Mouse (Mus musculus): ENCODE measurements around the gene Acot8. TPM values are rescaled to one million over a fixed set of nuclear protein-coding genes. Genes with fewer than 3 reads are reported as not detected.

Acot8 gene
- polyA plus RNA-seq, 1 experiment from 2014 or later, result 24.1 TPM

- H3K4me2 ChIP-seq, result no peak overlapping the region
- H3K27me3 ChIP-seq (replicated peaks), result no peaks in the 10 kb centered on the region
- H3K4me1 ChIP-seq, result peaks cover 24% of the 10 kb centered on the region
- H3K36me3 ChIP-seq, result peaks cover 37% of the 10 kb centered on the region
- ATAC-seq (ENCODE audit: low FRiP score), result no peak
- H3K9me3 ChIP-seq (replicated peaks), result no peaks in the 10 kb centered on the region
- H3K4me3 ChIP-seq (replicated peaks), result no peak overlapping the region
- WGBS, result 90% methylated on average over 4 of the region's 4 CpGs
- H3K9ac ChIP-seq (replicated peaks), result no peak overlapping the region
- no peak overlapping the region for H3K27ac ChIP-seq (replicated peaks)
Observed at GRCm38 (mm10) chr2:164790451-164790850, 14.2 kb downstream of the Acot8 start.

DNA sequence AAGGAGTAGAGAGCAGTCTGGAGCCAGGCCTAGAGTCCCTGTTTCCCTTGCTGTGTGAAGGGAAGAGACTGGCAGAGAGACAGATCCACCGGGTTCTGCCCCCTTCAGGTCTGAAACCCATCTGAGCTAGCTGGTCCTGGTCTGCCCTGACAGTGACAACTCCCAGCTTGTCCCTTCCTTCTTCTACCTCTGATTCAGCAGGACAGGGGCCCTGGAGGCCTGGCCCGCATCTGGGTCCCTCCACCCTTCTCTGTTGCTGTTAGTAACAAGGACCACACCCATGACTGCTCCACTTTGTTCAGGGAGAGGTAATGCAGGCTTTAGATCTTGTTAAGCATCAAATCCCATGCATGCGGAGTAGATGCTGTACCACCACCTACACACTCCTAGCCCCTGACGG lies 16.3 kb downstream of the Acot8 start:
- 0 out of 2 replicates have a peak overlapping the region, but pooled peaks have one; percentile 10 for H3K9ac ChIP-seq (replicated peaks)
- H3K27me3 ChIP-seq (replicated peaks), result no peaks in the 10 kb centered on the region
- H3K4me2 ChIP-seq, result peak overlapping the region; percentile 5; the same call in 1 of the 2 replicates
- peaks cover 31% of the 10 kb centered on the region for H3K36me3 ChIP-seq
- H3K4me3 ChIP-seq (replicated peaks), result no peak overlapping the region
- H3K27ac ChIP-seq (replicated peaks), result no peak overlapping the region
- no peaks in the 10 kb centered on the region for H3K9me3 ChIP-seq (replicated peaks)
- no peak for ATAC-seq (ENCODE audit: low FRiP score)
- peaks cover 35% of the 10 kb centered on the region for H3K4me1 ChIP-seq
- WGBS, result 72% methylated on average over 4 of the region's 4 CpGs

DNA sequence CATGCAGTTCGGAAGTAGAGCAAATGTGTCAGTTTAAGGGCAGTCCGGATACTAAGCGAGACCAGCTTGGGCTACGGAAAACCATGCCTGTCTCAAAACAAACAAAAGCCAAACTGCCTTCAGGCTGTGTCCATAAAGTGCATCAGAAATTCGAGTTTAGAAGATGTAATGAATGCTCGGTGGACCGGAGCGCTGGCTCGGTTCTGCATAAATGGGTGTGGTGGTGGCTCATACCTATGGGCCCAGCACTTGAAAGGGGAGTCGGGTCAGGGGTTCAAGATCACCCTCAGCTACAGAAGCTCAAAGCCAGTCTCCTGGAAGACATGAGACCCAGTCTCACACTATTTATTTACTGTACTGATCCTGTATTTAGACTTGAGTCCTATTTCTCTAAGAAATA lies 16.9 kb downstream of the Acot8 start:
- H3K36me3 ChIP-seq, result peaks cover 25% of the 10 kb centered on the region
- H3K9ac ChIP-seq (replicated peaks), result no peak overlapping the region
- H3K4me2 ChIP-seq, result peak overlapping the region; percentile 26
- no peaks in the 10 kb centered on the region for H3K9me3 ChIP-seq (replicated peaks)
- no peak for ATAC-seq (ENCODE audit: low FRiP score)
- no peak overlapping the region for H3K27ac ChIP-seq (replicated peaks)
- WGBS, result 79% methylated on average over 10 of the region's 10 CpGs
- H3K4me1 ChIP-seq, result peaks cover 35% of the 10 kb centered on the region
- H3K4me3 ChIP-seq (replicated peaks), result no peak overlapping the region
- H3K27me3 ChIP-seq (replicated peaks), result no peaks in the 10 kb centered on the region

DNA sequence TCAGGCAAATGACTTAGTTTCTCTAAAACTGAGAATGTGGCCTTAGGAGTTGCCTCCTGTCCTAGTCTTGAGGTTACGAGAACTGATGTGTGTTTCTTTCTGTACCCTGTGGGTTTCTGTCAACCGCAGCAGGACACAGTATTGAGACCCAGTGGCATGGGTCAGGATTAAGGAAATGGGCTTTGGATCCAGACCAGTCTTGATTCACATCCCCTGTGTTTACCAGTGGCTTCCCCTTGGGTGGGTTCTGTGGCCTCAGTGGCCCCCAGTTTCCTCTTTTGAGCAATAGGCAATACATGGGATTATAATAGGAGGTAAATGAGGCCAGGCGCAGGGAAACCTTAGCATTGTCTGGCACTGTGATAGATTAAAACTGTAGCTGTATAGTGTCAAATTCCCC lies 17.6 kb downstream of the Acot8 start:
- Histone ChIP-seq H3K9ac (replicated peaks) (no peak overlapping the region), H3K4me3 (replicated peaks) (peak overlapping the region; percentile 75), H3K36me3 (peaks cover 18% of the 10 kb centered on the region), H3K4me1 (peaks cover 35% of the 10 kb centered on the region), H3K27me3 (replicated peaks) (no peaks in the 10 kb centered on the region), H3K27ac (replicated peaks) (no peak overlapping the region; the same call in 1 of the 2 replicates), H3K4me2 (peak overlapping the region; percentile 93), H3K9me3 (replicated peaks) (no peaks in the 10 kb centered on the region)
- ATAC-seq (ENCODE audit: low FRiP score), result no peak
- WGBS, result 86% methylated on average over 3 of the region's 3 CpGs

GRCm38 (mm10) chr2:164786388-164786885 lies 18.2 kb downstream of the Acot8 start:
- Histone ChIP-seq H3K36me3 (peaks cover 12% of the 10 kb centered on the region), H3K4me3 (replicated peaks) (peak overlapping the region; percentile 75), H3K9ac (replicated peaks) (peak overlapping the region; percentile 81), H3K27ac (replicated peaks) (peak overlapping the region; percentile 81), H3K4me2 (peak overlapping the region; percentile 93), H3K9me3 (replicated peaks) (no peaks in the 10 kb centered on the region), H3K27me3 (replicated peaks) (no peaks in the 10 kb centered on the region), H3K4me1 (peaks cover 35% of the 10 kb centered on the region)
- peak; percentile 30; the same call in 1 of the 2 replicates for ATAC-seq (ENCODE audit: low FRiP score)
- 11% methylated on average over 15 of the region's 15 CpGs for WGBS

- Histone ChIP-seq H3K4me2 (peak within 1 kb of the TSS; percentile 93), H3K4me1 (peaks cover 35% of the 10 kb centered on the region)
- under 1% methylated on average over 72 of the region's 89 CpGs for WGBS
Observed at GRCm38 (mm10) chr2:164785481-164786387, 18.9 kb downstream of the Acot8 start, which contains the start of gene Snx21. TSS of gene Snx21 (plus strand) at chr2:164785823.

GRCm38 (mm10) chr2:164784869-164785420 lies 19.7 kb downstream of the Acot8 start:
- Histone ChIP-seq H3K27ac (replicated peaks) (peak overlapping the region; percentile 81), H3K36me3 (peaks cover 6% of the 10 kb centered on the region; the same call in 1 of the 2 replicates), H3K9ac (replicated peaks) (peak overlapping the region; percentile 81), H3K9me3 (replicated peaks) (no peaks in the 10 kb centered on the region), H3K4me2 (peak overlapping the region; percentile 93), H3K4me1 (peaks cover 35% of the 10 kb centered on the region), H3K27me3 (replicated peaks) (0 out of 2 replicates have a peak, but pooled peaks cover 2% of the 10 kb centered on the region), H3K4me3 (replicated peaks) (peak overlapping the region; percentile 75)
- WGBS, result 8% methylated on average over 7 of the region's 7 CpGs
- no peak for ATAC-seq (ENCODE audit: low FRiP score)

More at GRCm38 (mm10) chr2:164785481-164786387, 18.9 kb downstream of the Acot8 start, which contains the start of gene Snx21:
- H3K9me3 ChIP-seq (replicated peaks), result no peaks in the 10 kb centered on the region
- no peaks in the 10 kb centered on the region for H3K27me3 ChIP-seq (replicated peaks)
- peak; percentile 92 for ATAC-seq (ENCODE audit: low FRiP score)
- H3K4me3 ChIP-seq (replicated peaks), result peak within 1 kb of the TSS; percentile 75
- peak within 1 kb of the TSS; percentile 81 for H3K9ac ChIP-seq (replicated peaks)
- peak within 1 kb of the TSS; percentile 81 for H3K27ac ChIP-seq (replicated peaks)
- peaks cover 6% of the 10 kb centered on the region; the same call in 1 of the 2 replicates for H3K36me3 ChIP-seq

- H3K4me3 ChIP-seq (replicated peaks), result no peak overlapping the region
- no peak overlapping the region for H3K4me2 ChIP-seq
- no peaks in the 10 kb centered on the region for H3K9me3 ChIP-seq (replicated peaks)
- 81% methylated on average over 7 of the region's 7 CpGs for WGBS
- peaks cover 3% of the 10 kb centered on the region; the same call in 1 of the 2 replicates for H3K36me3 ChIP-seq
- no peak for ATAC-seq (ENCODE audit: low FRiP score)
- H3K9ac ChIP-seq (replicated peaks), result no peak overlapping the region
- no peak overlapping the region for H3K27ac ChIP-seq (replicated peaks)
- H3K4me1 ChIP-seq, result peaks cover 35% of the 10 kb centered on the region
- 0 out of 2 replicates have a peak, but pooled peaks cover 3% of the 10 kb centered on the region for H3K27me3 ChIP-seq (replicated peaks)
Observed at GRCm38 (mm10) chr2:164783926-164784581, 20.6 kb downstream of the Acot8 start.

GRCm38 (mm10) chr2:164781876-164782275 lies 22.8 kb downstream of the Acot8 start:
- no peak overlapping the region for H3K4me3 ChIP-seq (replicated peaks)
- WGBS, result 71% methylated on average over 4 of the region's 4 CpGs
- no peak for ATAC-seq (ENCODE audit: low FRiP score)
- peaks cover 3% of the 10 kb centered on the region; the same call in 1 of the 2 replicates for H3K27me3 ChIP-seq (replicated peaks)
- no peak overlapping the region for H3K4me2 ChIP-seq
- no peaks in the 10 kb centered on the region for H3K9me3 ChIP-seq (replicated peaks)
- H3K9ac ChIP-seq (replicated peaks), result no peak overlapping the region
- H3K36me3 ChIP-seq, result no peaks in the 10 kb centered on the region
- no peak overlapping the region for H3K27ac ChIP-seq (replicated peaks)
- H3K4me1 ChIP-seq, result peaks cover 18% of the 10 kb centered on the region

GRCm38 (mm10) chr2:164779481-164780086 lies 25.1 kb downstream of the Acot8 start, which contains the start of gene Tnnc2:
TSS of gene Tnnc2 (minus strand) at chr2:164779967.
- Histone ChIP-seq H3K4me3 (replicated peaks) (no peak within 1 kb of the TSS), H3K9me3 (replicated peaks) (no peaks in the 10 kb centered on the region), H3K27me3 (replicated peaks) (peaks cover 3% of the 10 kb centered on the region; the same call in 1 of the 2 replicates), H3K36me3 (no peaks in the 10 kb centered on the region), H3K27ac (replicated peaks) (no peak within 1 kb of the TSS), H3K4me2 (no peak within 1 kb of the TSS), H3K4me1 (peaks cover 2% of the 10 kb centered on the region), H3K9ac (replicated peaks) (no peak within 1 kb of the TSS)
- no peak for ATAC-seq (ENCODE audit: low FRiP score)
- 68% methylated on average over 8 of the region's 8 CpGs for WGBS

- no peak overlapping the region for H3K4me3 ChIP-seq (replicated peaks)
- H3K9me3 ChIP-seq (replicated peaks), result no peaks in the 10 kb centered on the region
- no peak for ATAC-seq (ENCODE audit: low FRiP score)
- H3K27me3 ChIP-seq (replicated peaks), result peaks cover 3% of the 10 kb centered on the region; the same call in 1 of the 2 replicates
- H3K27ac ChIP-seq (replicated peaks), result no peak overlapping the region
- no peak overlapping the region for H3K4me2 ChIP-seq
- WGBS, result 86% methylated on average over 7 of the region's 7 CpGs
- no peaks in the 10 kb centered on the region for H3K4me1 ChIP-seq
- H3K9ac ChIP-seq (replicated peaks), result no peak overlapping the region
- no peaks in the 10 kb centered on the region for H3K36me3 ChIP-seq
Observed at GRCm38 (mm10) chr2:164778809-164779208, 25.9 kb downstream of the Acot8 start.

All from neural tube, embryonic 15.5 days (tissue).